Mouse (Mus musculus) thymus, postnatal 10 days (tissue): ENCODE data around the gene Fam20b.
"Not testable (repeated sequence)": the region's sequence is repeated elsewhere in the genome, so short reads cannot be mapped to it uniquely, and the experiment has no call there.

Experiments
- DNase-seq, 2 experiments: peaks; one replicate each; pipeline ENCODE4 v3.0.0; 2021; ENCODE audit warnings: low spot score in 2 of 2

The Fam20b gene

GRCm38 (mm10) chr1:156671921-156672320, 47.0 kb downstream of the Fam20b start:
- DNase-seq = no peak

- DNase-seq = no peak
These were observed 49.5 kb downstream of the Fam20b start for GRCm38 (mm10) chr1:156669208-156669983.

- no peak for DNase-seq
These were observed 50.3 kb downstream of the Fam20b start for GRCm38 (mm10) chr1:156668602-156669001.

GRCm38 (mm10) chr1:156667141-156667926, 51.6 kb downstream of the Fam20b start:
- DNase-seq = no peak

GRCm38 (mm10) chr1:156665777-156666176, 53.1 kb downstream of the Fam20b start:
- no peak for DNase-seq

GRCm38 (mm10) chr1:156660660-156661236, 58.1 kb downstream of the Fam20b start:
- not testable (repeated sequence) for DNase-seq

GRCm38 (mm10) chr1:156659906-156660659, 58.8 kb downstream of the Fam20b start:
- no peak for DNase-seq

- no peak for DNase-seq
These were observed 60.2 kb downstream of the Fam20b start for GRCm38 (mm10) chr1:156658676-156659075.

- no peak for DNase-seq
These were observed 61.4 kb downstream of the Fam20b start for GRCm38 (mm10) chr1:156657523-156657922.

GRCm38 (mm10) chr1:156654735-156655530, 64.0 kb downstream of the Fam20b start:
- no peak for DNase-seq

GRCm38 (mm10) chr1:156652189-156652822, 66.6 kb downstream of the Fam20b start:
- DNase-seq = no peak

GRCm38 (mm10) chr1:156650631-156651030, 68.3 kb downstream of the Fam20b start:
- no peak for DNase-seq

- no peak for DNase-seq
These were observed 70.2 kb downstream of the Fam20b start for GRCm38 (mm10) chr1:156648705-156649104.

GRCm38 (mm10) chr1:156645971-156646370, 72.9 kb downstream of the Fam20b start:
- no peak for DNase-seq

- no peak for DNase-seq
These were observed 73.9 kb downstream of the Fam20b start for GRCm38 (mm10) chr1:156644780-156645523.

- DNase-seq = no peak
These were observed 74.8 kb downstream of the Fam20b start for GRCm38 (mm10) chr1:156644061-156644460.

GRCm38 (mm10) chr1:156642813-156643212, 76.1 kb downstream of the Fam20b start:
- no peak for DNase-seq

GRCm38 (mm10) chr1:156641808-156642207, 77.1 kb downstream of the Fam20b start:
- no peak for DNase-seq

GRCm38 (mm10) chr1:156640577-156640976, 78.3 kb downstream of the Fam20b start:
- no peak for DNase-seq

- no peak for DNase-seq
These were observed 79.4 kb downstream of the Fam20b start for GRCm38 (mm10) chr1:156639455-156639854.
